Comparison of ENCODE assay signal across 10 mouse cellular contexts in the genomic region with DNA sequence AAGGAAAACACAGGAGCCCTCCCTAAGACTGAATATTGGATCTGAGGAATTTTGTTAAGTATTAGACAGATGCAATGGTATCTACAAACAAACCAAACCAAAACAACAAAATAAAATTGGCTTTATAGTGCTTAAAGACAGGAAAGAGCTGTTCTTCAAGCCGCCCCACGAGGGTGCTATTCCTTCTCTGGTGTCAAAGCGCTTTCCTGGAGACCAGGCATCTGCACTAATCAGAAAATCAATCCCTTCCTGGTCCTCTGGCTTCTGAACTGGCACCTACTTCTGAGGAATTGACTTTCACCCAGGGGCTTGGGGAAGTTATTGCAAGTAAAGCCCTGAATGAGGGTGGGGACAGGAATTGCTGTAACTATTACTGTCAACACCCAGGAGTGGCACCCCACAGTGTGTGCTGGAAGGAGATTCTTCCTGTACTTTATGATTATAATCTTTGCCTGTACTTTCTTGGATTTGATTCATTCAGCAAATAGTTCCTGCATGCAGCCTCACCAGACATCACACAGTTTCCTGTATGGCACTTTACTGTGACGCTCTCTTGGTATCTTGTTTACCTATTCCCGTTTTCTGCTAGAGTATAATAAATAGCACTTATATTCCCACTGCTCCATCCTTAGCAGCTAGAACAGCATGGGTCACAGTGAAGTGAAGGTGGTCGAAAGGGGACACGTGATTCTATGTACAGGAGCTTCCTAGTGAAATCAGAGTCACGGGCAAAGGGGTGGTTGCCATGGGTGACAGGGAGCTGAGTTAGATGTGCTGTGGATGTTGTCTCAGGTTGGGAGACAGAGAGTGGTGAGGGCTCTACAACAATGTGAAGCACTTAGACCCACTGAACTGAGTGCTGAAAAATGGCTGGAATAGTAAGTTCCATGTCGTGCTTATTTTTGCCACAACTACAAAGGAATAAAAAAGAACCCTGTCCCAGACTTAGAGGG.
DNase-seq lines count a peak whose midpoint lies in the region; ATAC-seq and TF ChIP-seq lines count a peak whose summit lies in the region.
"Had no signal": no experiment of that assay in that cellular context is flagged by ENCODE, and none has a peak within 500 bp of the region (broad histone marks: within the 10 kb centered on the region; RNA-seq: fewer than 3 reads in every experiment).

No protein-coding gene starts in this region.

- 0 out of 2 replicates have a peak overlapping the region, but pooled peaks have one; percentile 5 for H3K4me3 ChIP-seq in stomach, embryonic 14.5 days (ENCODE audit: low read depth, low read length)
- H3K4me3 ChIP-seq: embryonic facial prominence, embryonic 13.5 days; limb, embryonic 12.5 days had no signal

- H3K9me3 ChIP-seq in stomach, embryonic 14.5 days (ENCODE audit: control insufficient read depth, low read depth, low read length): no peaks in the 10 kb centered on the region
- H3K9me3 ChIP-seq: embryonic facial prominence, embryonic 13.5 days; limb, embryonic 12.5 days had no signal

- POLR2A ChIA-PET in Patski (lab: Charles Lee): no interaction called here

- no peak overlapping the region for H3K27ac ChIP-seq in stomach, embryonic 14.5 days (ENCODE audit: low read length)
- H3K27ac ChIP-seq: embryonic facial prominence, embryonic 13.5 days; limb, embryonic 12.5 days had no signal

- 43% methylated on average over 9 of the region's 9 CpGs for WGBS in stomach, embryonic 14.5 days

- TF ChIP-seq CTCF in Patski (IDR thresholded peaks at IDR 0.05): peak; percentile 56

- CTCF ChIA-PET in Patski (lab: Charles Lee): interaction anchor here (1.3 to 1.5 kb wide), 2 partner anchors 12 to 34 kb away, joined by 4 to 7 read pairs; no protein-coding TSS in a partner anchor

- H3K4me1 ChIP-seq in stomach, embryonic 14.5 days (ENCODE audit: control insufficient read depth, insufficient read depth, low read length): no peaks in the 10 kb centered on the region; the same call in 1 of the 2 replicates
- H3K4me1 ChIP-seq: embryonic facial prominence, embryonic 13.5 days; limb, embryonic 12.5 days had no signal

- no peak overlapping the region for H3K9ac ChIP-seq in stomach, embryonic 14.5 days (replicated peaks; ENCODE audit: low read depth, low read length)
- H3K9ac ChIP-seq: embryonic facial prominence, embryonic 13.5 days; limb, embryonic 12.5 days had no signal

- no peaks in the 10 kb centered on the region for H3K36me3 ChIP-seq in stomach, embryonic 14.5 days (ENCODE audit: control insufficient read depth, insufficient read depth, low read length)
- H3K36me3 ChIP-seq: embryonic facial prominence, embryonic 13.5 days; limb, embryonic 12.5 days had no signal

- no peak for ATAC-seq in Patski
- ATAC-seq in stomach, embryonic 14.5 days (ENCODE audit: insufficient number of reproducible peaks, insufficient read depth, low FRiP score, low read depth): no peak

- H3K27me3 ChIP-seq in Patski: peaks cover 25% of the 10 kb centered on the region
- no peaks in the 10 kb centered on the region for H3K27me3 ChIP-seq in stomach, embryonic 14.5 days (ENCODE audit: control insufficient read depth, insufficient read depth, low read length)
- H3K27me3 ChIP-seq: embryonic facial prominence, embryonic 13.5 days; limb, embryonic 12.5 days had no signal

- H3K4me2 ChIP-seq in stomach, embryonic 14.5 days (replicated peaks; ENCODE audit: low read depth, low read length): peak overlapping the region; percentile 43
- H3K4me2 ChIP-seq: embryonic facial prominence, embryonic 13.5 days; limb, embryonic 12.5 days had no signal

- in situ Hi-C loops in Patski (cut with MboI; ENCODE audit: low pct_unique_long_range_greater_than_20kb): loop anchor here (5.0 to 25.0 kb wide), 2 partner anchors 234 to 484 kb away; a partner anchor contains a TSS

- peak; percentile 47 for DNase-seq in adrenal gland, postnatal 10 days
- DNase-seq in adrenal gland, adult 2 months: no peak
- DNase-seq in left cerebral cortex, adult 18-20 months (ENCODE audit: low spot score in 2 of 2): peak; percentile 18 to 29
- no peak for DNase-seq in left cerebral cortex, adult 11 months (ENCODE audit: low spot score)
- no peak for DNase-seq in Patski (ENCODE audit: low read depth, low spot score)
- peak; percentile 75 for DNase-seq in induced T-regulatory cell, adult 2 months (ENCODE audit: low read depth)
- no peak for DNase-seq in c-Kit-positive CD71-positive TER-119-positive erythroid progenitor cells, embryonic 14.5 days (ENCODE audit: low spot score)

Comparison
In these comparisons a context has a peak if more than half of its experiments do, and no peak if none do; other contexts are left out.
1. DNase-seq: peak in adrenal gland, postnatal 10 days (single experiment), left cerebral cortex, adult 18-20 months (2 of 2) and induced T-regulatory cell, adult 2 months (single experiment); none in adrenal gland, adult 2 months (single experiment), left cerebral cortex, adult 11 months (single experiment), Patski (single experiment) and c-Kit-positive CD71-positive TER-119-positive erythroid progenitor cells, embryonic 14.5 days (single experiment).